Mouse (Mus musculus): ENCODE data around the gene Serinc3. TPM values are rescaled to one million over a fixed set of nuclear protein-coding genes. Genes with fewer than 3 reads are reported as not detected.
A peak's percentile ranks its signal among the peaks of the same experiment; 100 is the strongest.
"Not testable (repeated sequence)": the region's sequence is repeated elsewhere in the genome, so short reads cannot be mapped to it uniquely, and the experiment has no call there.

The Serinc3 gene
- polyA plus RNA-seq, 1 experiment from 2014 or later: 62.2 TPM

- 58% methylated on average over 3 of the region's 3 CpGs for WGBS
- Histone ChIP-seq H3K4me3 (replicated peaks; ENCODE audit: low read length) (no peak overlapping the region; the same call in 1 of the 2 replicates), H3K9me3 (replicated peaks; ENCODE audit: control insufficient read depth, low read length) (no peaks in the 10 kb centered on the region), H3K4me2 (ENCODE audit: low read depth, low read length) (peak overlapping the region; percentile 12; the same call in 1 of the 2 replicates), H3K27me3 (ENCODE audit: control insufficient read depth, insufficient read depth, low read length) (no peaks in the 10 kb centered on the region), H3K27ac (ENCODE audit: low read length) (peak overlapping the region; percentile 49; the same call in 1 of the 2 replicates), H3K36me3 (ENCODE audit: control insufficient read depth, insufficient read depth, low read length) (no peaks in the 10 kb centered on the region), H3K9ac (ENCODE audit: low read length) (no peak overlapping the region), H3K4me1 (ENCODE audit: control insufficient read depth, insufficient read depth, low read length) (peaks cover 22% of the 10 kb centered on the region)
- no peak for ATAC-seq (ENCODE audit: insufficient read depth, low FRiP score)
These were observed 3.2 kb downstream of the Serinc3 start for GRCm38 (mm10) chr2:163641681-163642080.

GRCm38 (mm10) chr2:163640493-163640892 lies 4.4 kb downstream of the Serinc3 start:
- Histone ChIP-seq H3K27me3 (ENCODE audit: control insufficient read depth, insufficient read depth, low read length) (no peaks in the 10 kb centered on the region), H3K4me3 (replicated peaks; ENCODE audit: low read length) (no peak overlapping the region), H3K9me3 (replicated peaks; ENCODE audit: control insufficient read depth, low read length) (no peaks in the 10 kb centered on the region), H3K27ac (ENCODE audit: low read length) (0 out of 2 replicates have a peak overlapping the region, but pooled peaks have one; percentile 4), H3K4me2 (ENCODE audit: low read depth, low read length) (no peak overlapping the region), H3K36me3 (ENCODE audit: control insufficient read depth, insufficient read depth, low read length) (no peaks in the 10 kb centered on the region; the same call in 1 of the 2 replicates), H3K9ac (ENCODE audit: low read length) (no peak overlapping the region), H3K4me1 (ENCODE audit: control insufficient read depth, insufficient read depth, low read length) (peaks cover 22% of the 10 kb centered on the region)
- ATAC-seq (ENCODE audit: insufficient read depth, low FRiP score): no peak
- 78% methylated on average over 3 of the region's 3 CpGs for WGBS

- Histone ChIP-seq H3K9me3 (replicated peaks; ENCODE audit: control insufficient read depth, low read length) (no peaks in the 10 kb centered on the region), H3K36me3 (ENCODE audit: control insufficient read depth, insufficient read depth, low read length) (peaks cover 7% of the 10 kb centered on the region; the same call in 1 of the 2 replicates), H3K4me1 (ENCODE audit: control insufficient read depth, insufficient read depth, low read length) (peaks cover 10% of the 10 kb centered on the region), H3K4me2 (ENCODE audit: low read depth, low read length) (no peak overlapping the region), H3K27ac (ENCODE audit: low read length) (no peak overlapping the region; the same call in 1 of the 2 replicates), H3K4me3 (replicated peaks; ENCODE audit: low read length) (no peak overlapping the region), H3K27me3 (ENCODE audit: control insufficient read depth, insufficient read depth, low read length) (no peaks in the 10 kb centered on the region), H3K9ac (ENCODE audit: low read length) (no peak overlapping the region)
- WGBS: 37% methylated on average over 5 of the region's 5 CpGs
- no peak for ATAC-seq (ENCODE audit: insufficient read depth, low FRiP score)
These were observed 7.2 kb downstream of the Serinc3 start for GRCm38 (mm10) chr2:163637655-163638266.

GRCm38 (mm10) chr2:163636057-163636456 lies 8.9 kb downstream of the Serinc3 start:
- no peak overlapping the region for H3K4me2 ChIP-seq (ENCODE audit: low read depth, low read length)
- 89% methylated on average over 2 of the region's 2 CpGs for WGBS
- no peak overlapping the region for H3K27ac ChIP-seq (ENCODE audit: low read length)
- no peaks in the 10 kb centered on the region; the same call in 1 of the 2 replicates for H3K4me1 ChIP-seq (ENCODE audit: control insufficient read depth, insufficient read depth, low read length)
- H3K27me3 ChIP-seq (ENCODE audit: control insufficient read depth, insufficient read depth, low read length): no peaks in the 10 kb centered on the region
- no peak overlapping the region for H3K4me3 ChIP-seq (replicated peaks; ENCODE audit: low read length)
- peaks cover 23% of the 10 kb centered on the region for H3K36me3 ChIP-seq (ENCODE audit: control insufficient read depth, insufficient read depth, low read length)
- H3K9ac ChIP-seq (ENCODE audit: low read length): no peak overlapping the region
- no peaks in the 10 kb centered on the region for H3K9me3 ChIP-seq (replicated peaks; ENCODE audit: control insufficient read depth, low read length)
- ATAC-seq (ENCODE audit: insufficient read depth, low FRiP score): no peak

- WGBS: 95% methylated on average over 2 of the region's 2 CpGs
- Histone ChIP-seq H3K4me2 (ENCODE audit: low read depth, low read length) (no peak overlapping the region), H3K9ac (ENCODE audit: low read length) (no peak overlapping the region), H3K4me3 (replicated peaks; ENCODE audit: low read length) (no peak overlapping the region), H3K9me3 (replicated peaks; ENCODE audit: control insufficient read depth, low read length) (no peaks in the 10 kb centered on the region), H3K27ac (ENCODE audit: low read length) (no peak overlapping the region), H3K36me3 (ENCODE audit: control insufficient read depth, insufficient read depth, low read length) (peaks cover 33% of the 10 kb centered on the region), H3K27me3 (ENCODE audit: control insufficient read depth, insufficient read depth, low read length) (no peaks in the 10 kb centered on the region), H3K4me1 (ENCODE audit: control insufficient read depth, insufficient read depth, low read length) (no peaks in the 10 kb centered on the region)
- ATAC-seq (ENCODE audit: insufficient read depth, low FRiP score): no peak
These were observed 10.7 kb downstream of the Serinc3 start for GRCm38 (mm10) chr2:163634211-163634610.

- ATAC-seq (ENCODE audit: insufficient read depth, low FRiP score): no peak
- Histone ChIP-seq H3K4me3 (replicated peaks; ENCODE audit: low read length) (no peak overlapping the region), H3K36me3 (ENCODE audit: control insufficient read depth, insufficient read depth, low read length) (peaks cover 48% of the 10 kb centered on the region), H3K9ac (ENCODE audit: low read length) (no peak overlapping the region), H3K27ac (ENCODE audit: low read length) (no peak overlapping the region), H3K4me1 (ENCODE audit: control insufficient read depth, insufficient read depth, low read length) (no peaks in the 10 kb centered on the region), H3K4me2 (ENCODE audit: low read depth, low read length) (no peak overlapping the region), H3K9me3 (replicated peaks; ENCODE audit: control insufficient read depth, low read length) (no peaks in the 10 kb centered on the region), H3K27me3 (ENCODE audit: control insufficient read depth, insufficient read depth, low read length) (no peaks in the 10 kb centered on the region)
- 91% methylated on average over 2 of the region's 2 CpGs for WGBS
These were observed 13.2 kb downstream of the Serinc3 start for GRCm38 (mm10) chr2:163631715-163632114.

- Histone ChIP-seq H3K27me3 (ENCODE audit: control insufficient read depth, insufficient read depth, low read length) (no peaks in the 10 kb centered on the region), H3K9me3 (replicated peaks; ENCODE audit: control insufficient read depth, low read length) (no peaks in the 10 kb centered on the region), H3K4me1 (ENCODE audit: control insufficient read depth, insufficient read depth, low read length) (no peaks in the 10 kb centered on the region), H3K9ac (ENCODE audit: low read length) (no peak overlapping the region), H3K4me3 (replicated peaks; ENCODE audit: low read length) (no peak overlapping the region), H3K36me3 (ENCODE audit: control insufficient read depth, insufficient read depth, low read length) (peaks cover 51% of the 10 kb centered on the region), H3K27ac (ENCODE audit: low read length) (no peak overlapping the region), H3K4me2 (ENCODE audit: low read depth, low read length) (no peak overlapping the region)
- ATAC-seq (ENCODE audit: insufficient read depth, low FRiP score): no peak
- 93% methylated on average over 4 of the region's 4 CpGs for WGBS
These were observed 13.7 kb downstream of the Serinc3 start for GRCm38 (mm10) chr2:163631223-163631622.

- H3K27ac ChIP-seq (ENCODE audit: low read length); H3K4me1 ChIP-seq (ENCODE audit: control insufficient read depth, insufficient read depth, low read length); ATAC-seq (ENCODE audit: insufficient read depth, low FRiP score); H3K9me3 ChIP-seq (replicated peaks; ENCODE audit: control insufficient read depth, low read length); H3K4me2 ChIP-seq (ENCODE audit: low read depth, low read length); H3K27me3 ChIP-seq (ENCODE audit: control insufficient read depth, insufficient read depth, low read length); H3K9ac ChIP-seq (ENCODE audit: low read length); H3K4me3 ChIP-seq (replicated peaks; ENCODE audit: low read length): not testable (repeated sequence)
- peaks cover 13% of the 10 kb centered on the region for H3K36me3 ChIP-seq (ENCODE audit: control insufficient read depth, insufficient read depth, low read length)
- 92% methylated on average over 3 of the region's 3 CpGs for WGBS
These were observed 23.5 kb downstream of the Serinc3 start for GRCm38 (mm10) chr2:163621401-163621800.

- Histone ChIP-seq H3K36me3 (ENCODE audit: control insufficient read depth, insufficient read depth, low read length) (peaks cover 17% of the 10 kb centered on the region), H3K9ac (ENCODE audit: low read length) (no peak overlapping the region), H3K4me3 (replicated peaks; ENCODE audit: low read length) (no peak overlapping the region), H3K4me1 (ENCODE audit: control insufficient read depth, insufficient read depth, low read length) (no peaks in the 10 kb centered on the region), H3K27me3 (ENCODE audit: control insufficient read depth, insufficient read depth, low read length) (no peaks in the 10 kb centered on the region), H3K4me2 (ENCODE audit: low read depth, low read length) (no peak overlapping the region), H3K9me3 (replicated peaks; ENCODE audit: control insufficient read depth, low read length) (no peaks in the 10 kb centered on the region), H3K27ac (ENCODE audit: low read length) (no peak overlapping the region)
- peak; percentile 64; the same call in 1 of the 2 replicates for ATAC-seq (ENCODE audit: insufficient read depth, low FRiP score)
- 59% methylated on average over 8 of the region's 8 CpGs for WGBS
These were observed 24.5 kb downstream of the Serinc3 start for GRCm38 (mm10) chr2:163620451-163620850.

Measured in stomach, embryonic 16.5 days (tissue).